Mouse (Mus musculus): ENCODE measurements around the gene Zc3hc1. TPM values are rescaled to one million over a fixed set of nuclear protein-coding genes. Genes with fewer than 3 reads are reported as not detected.

The Zc3hc1 gene
- polyA plus RNA-seq, 2 experiments, result 13.7 to 23.4 TPM

DNA sequence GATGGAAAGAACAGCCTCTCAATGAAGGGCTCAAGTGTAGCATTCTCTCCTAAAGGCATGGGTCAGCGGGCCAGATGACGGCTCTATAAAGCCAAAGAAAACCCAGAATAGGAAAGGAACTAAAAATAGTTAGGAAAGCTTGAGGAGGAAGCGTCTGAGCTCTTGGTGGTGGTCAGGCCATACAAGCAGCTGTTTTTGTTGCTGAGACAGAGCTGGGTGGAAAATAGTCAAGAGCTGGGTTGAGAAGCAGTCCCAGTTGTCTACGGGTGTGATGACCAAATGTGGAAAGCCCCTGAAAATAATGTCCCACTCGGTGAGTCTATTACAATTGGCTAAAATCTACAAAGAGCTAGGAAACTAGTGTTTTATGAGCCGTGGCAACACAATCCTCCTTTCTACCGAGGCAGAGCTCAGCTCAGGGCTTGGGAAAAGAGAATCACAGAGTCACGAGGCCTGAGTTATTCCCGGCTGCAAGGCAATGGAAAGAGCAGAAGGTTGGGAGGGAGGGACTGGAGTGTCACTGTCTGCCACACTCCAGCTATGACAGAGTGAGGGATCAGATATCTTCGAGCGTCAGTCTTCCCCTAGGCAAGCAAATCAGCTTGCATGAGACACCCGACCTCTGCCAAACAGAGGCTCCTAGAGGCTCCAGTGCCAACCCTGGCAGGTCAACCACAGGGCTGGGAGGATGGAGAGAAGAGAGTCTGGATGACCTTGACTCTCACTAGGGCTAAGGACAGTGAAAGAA is 30.9 kb downstream of the Zc3hc1 start:
- Histone ChIP-seq H3K27me3 (ENCODE audit: control insufficient read depth, insufficient read depth, low read length) (no peaks in the 10 kb centered on the region), H3K4me2 (ENCODE audit: low read depth) (no peak overlapping the region), H3K36me3 (replicated peaks; ENCODE audit: control insufficient read depth, insufficient read depth, low read depth) (peaks cover 2% of the 10 kb centered on the region; the same call in 1 of the 2 replicates), H3K4me1 (replicated peaks; ENCODE audit: control insufficient read depth in 2 of 2, insufficient read depth in 2 of 2, low read length in 1 of 2) (no peaks in the 10 kb centered on the region), H3K27ac (no peak overlapping the region), H3K9me3 (ENCODE audit: control insufficient read depth, low read length) (no peaks in the 10 kb centered on the region), H3K4me3 (ENCODE audit: insufficient read depth in 1 of 2, low read depth in 2 of 2, low read length in 2 of 2) (no peak overlapping the region), H3K9ac (replicated peaks) (no peak overlapping the region)
- ATAC-seq (ENCODE audit: insufficient read depth), result no peak
- 55% methylated on average over 12 of the region's 12 CpGs for WGBS (ENCODE audit: insufficient replicate concordance)
- TF ChIP-seq CTCF (IDR thresholded peaks at IDR 0.05; ENCODE audit: low read depth), result no peak
- no peak for TF ChIP-seq EP300 (IDR thresholded peaks at IDR 0.05; ENCODE audit: low read depth)
- DNase-seq (ENCODE audit: low read depth in 3 of 3, low spot score in 3 of 3), result no peak

DNA sequence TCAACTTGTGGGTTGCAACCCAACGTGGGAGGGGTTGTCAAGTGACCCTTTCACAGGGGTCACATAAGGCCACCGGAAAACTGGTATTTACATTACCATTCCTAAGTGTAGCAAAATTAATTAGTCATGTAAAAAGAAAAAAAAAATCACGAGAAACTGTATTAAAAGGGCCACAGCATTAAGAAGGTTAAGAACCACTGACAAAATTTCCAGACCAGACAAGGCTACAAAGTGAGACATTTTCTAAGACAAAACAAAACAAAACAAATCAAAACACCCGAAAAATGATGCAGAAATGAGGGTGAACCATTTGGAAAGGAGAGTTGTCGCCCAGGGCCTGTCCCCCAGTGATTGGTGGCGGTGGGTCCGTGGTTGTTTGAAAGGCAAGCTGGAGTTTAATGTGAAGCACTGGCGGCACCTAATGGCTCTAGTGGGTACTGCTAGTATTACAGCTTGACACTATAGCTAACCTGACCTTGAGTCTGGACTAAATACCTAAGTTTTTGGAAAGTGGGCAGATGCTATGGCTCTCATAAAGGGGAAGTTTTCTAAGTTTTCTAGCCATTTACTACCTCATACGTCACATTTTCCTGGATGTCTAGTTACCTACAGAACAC is 33.2 kb downstream of the Zc3hc1 start:
- Histone ChIP-seq H3K4me3 (ENCODE audit: insufficient read depth in 1 of 2, low read depth in 2 of 2, low read length in 2 of 2) (no peak overlapping the region), H3K9me3 (ENCODE audit: control insufficient read depth, low read length) (no peaks in the 10 kb centered on the region), H3K4me2 (ENCODE audit: low read depth) (no peak overlapping the region), H3K27ac (no peak overlapping the region), H3K27me3 (ENCODE audit: control insufficient read depth, insufficient read depth, low read length) (no peaks in the 10 kb centered on the region), H3K4me1 (replicated peaks; ENCODE audit: control insufficient read depth in 2 of 2, insufficient read depth in 2 of 2, low read length in 1 of 2) (no peaks in the 10 kb centered on the region), H3K9ac (replicated peaks) (no peak overlapping the region), H3K36me3 (replicated peaks; ENCODE audit: control insufficient read depth, insufficient read depth, low read depth) (no peaks in the 10 kb centered on the region)
- WGBS (ENCODE audit: insufficient replicate concordance), result 16% methylated on average over 9 of the region's 9 CpGs
- DNase-seq (ENCODE audit: low read depth in 3 of 3, low spot score in 3 of 3), result peak; percentile 53 to 61 (median 54)
- peak; percentile 57; the same call in 1 of the 2 replicates for ATAC-seq (ENCODE audit: insufficient read depth)
- TF ChIP-seq EP300 (IDR thresholded peaks at IDR 0.05; ENCODE audit: low read depth) (no peak), CTCF (IDR thresholded peaks at IDR 0.05; ENCODE audit: low read depth) (peak; percentile 94)

DNA sequence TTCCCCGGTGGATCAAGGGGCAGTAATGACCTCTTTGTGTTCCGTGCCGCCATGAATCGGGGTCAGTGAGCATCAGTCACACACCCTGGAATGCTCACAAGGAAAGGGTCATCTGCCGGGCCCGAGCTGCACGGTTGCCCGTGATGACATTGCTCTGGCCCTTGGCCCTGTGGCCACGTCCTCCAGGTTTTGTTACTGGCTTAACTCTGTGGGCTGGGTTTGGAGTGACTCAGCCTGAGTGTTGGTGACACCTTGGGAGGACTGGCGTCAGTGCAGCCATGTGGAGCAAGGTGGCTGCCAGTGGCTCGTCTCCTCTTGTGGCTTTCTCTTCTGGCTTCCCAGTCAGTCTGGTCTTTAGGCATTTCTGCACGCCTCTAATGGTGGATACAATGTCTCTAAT is 34.1 kb downstream of the Zc3hc1 start:
- no peak overlapping the region for H3K27ac ChIP-seq
- H3K9ac ChIP-seq (replicated peaks), result no peak overlapping the region
- no peak overlapping the region for H3K4me2 ChIP-seq (ENCODE audit: low read depth)
- ATAC-seq (ENCODE audit: insufficient read depth) (no peak), DNase-seq (ENCODE audit: low read depth in 3 of 3, low spot score in 3 of 3) (no peak)
- 81% methylated on average over 12 of the region's 12 CpGs for WGBS (ENCODE audit: insufficient replicate concordance)
- H3K9me3 ChIP-seq (ENCODE audit: control insufficient read depth, low read length), result no peaks in the 10 kb centered on the region
- no peaks in the 10 kb centered on the region for H3K27me3 ChIP-seq (ENCODE audit: control insufficient read depth, insufficient read depth, low read length)
- H3K4me3 ChIP-seq (ENCODE audit: insufficient read depth in 1 of 2, low read depth in 2 of 2, low read length in 2 of 2), result no peak overlapping the region
- H3K36me3 ChIP-seq (replicated peaks; ENCODE audit: control insufficient read depth, insufficient read depth, low read depth), result no peaks in the 10 kb centered on the region
- no peaks in the 10 kb centered on the region for H3K4me1 ChIP-seq (replicated peaks; ENCODE audit: control insufficient read depth in 2 of 2, insufficient read depth in 2 of 2, low read length in 1 of 2)
- TF ChIP-seq CTCF (IDR thresholded peaks at IDR 0.05; ENCODE audit: low read depth) (peak; percentile 23; the same call in 1 of the 2 replicates), EP300 (IDR thresholded peaks at IDR 0.05; ENCODE audit: low read depth) (no peak)

DNA sequence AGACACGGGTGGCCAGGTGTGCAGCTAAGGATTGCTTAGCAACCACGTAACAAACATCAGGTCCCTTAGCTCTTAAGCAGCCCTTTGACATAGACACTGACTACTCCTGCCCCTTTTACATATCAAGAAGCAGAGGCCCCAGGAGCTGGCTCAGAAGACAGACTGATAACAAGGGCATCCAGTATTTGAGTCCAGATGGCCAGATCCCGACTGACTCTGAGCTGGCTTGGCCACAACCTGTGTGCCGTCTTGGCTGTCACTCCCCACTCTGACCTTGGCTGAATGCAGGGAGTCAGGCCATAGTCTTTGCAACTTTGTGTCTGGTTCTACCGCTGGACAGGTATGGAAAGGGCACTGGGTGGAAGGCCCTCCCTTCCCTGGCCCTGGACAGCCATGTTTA is 34.7 kb downstream of the Zc3hc1 start:
- no peak overlapping the region for H3K9ac ChIP-seq (replicated peaks)
- 0 out of 2 replicates have a peak, but pooled peaks have one; percentile 17 for ATAC-seq (ENCODE audit: insufficient read depth)
- no peak overlapping the region for H3K4me3 ChIP-seq (ENCODE audit: insufficient read depth in 1 of 2, low read depth in 2 of 2, low read length in 2 of 2)
- DNase-seq (ENCODE audit: low read depth in 3 of 3, low spot score in 3 of 3), result no peak
- H3K4me1 ChIP-seq (replicated peaks; ENCODE audit: control insufficient read depth in 2 of 2, insufficient read depth in 2 of 2, low read length in 1 of 2), result no peaks in the 10 kb centered on the region
- H3K4me2 ChIP-seq (ENCODE audit: low read depth), result no peak overlapping the region
- 74% methylated on average over 5 of the region's 5 CpGs for WGBS (ENCODE audit: insufficient replicate concordance)
- no peak for TF ChIP-seq EP300 (IDR thresholded peaks at IDR 0.05; ENCODE audit: low read depth)
- TF ChIP-seq CTCF (IDR thresholded peaks at IDR 0.05; ENCODE audit: low read depth), result no peak
- no peak overlapping the region for H3K27ac ChIP-seq
- H3K27me3 ChIP-seq (ENCODE audit: control insufficient read depth, insufficient read depth, low read length), result no peaks in the 10 kb centered on the region
- no peaks in the 10 kb centered on the region for H3K9me3 ChIP-seq (ENCODE audit: control insufficient read depth, low read length)
- H3K36me3 ChIP-seq (replicated peaks; ENCODE audit: control insufficient read depth, insufficient read depth, low read depth), result no peaks in the 10 kb centered on the region

DNA sequence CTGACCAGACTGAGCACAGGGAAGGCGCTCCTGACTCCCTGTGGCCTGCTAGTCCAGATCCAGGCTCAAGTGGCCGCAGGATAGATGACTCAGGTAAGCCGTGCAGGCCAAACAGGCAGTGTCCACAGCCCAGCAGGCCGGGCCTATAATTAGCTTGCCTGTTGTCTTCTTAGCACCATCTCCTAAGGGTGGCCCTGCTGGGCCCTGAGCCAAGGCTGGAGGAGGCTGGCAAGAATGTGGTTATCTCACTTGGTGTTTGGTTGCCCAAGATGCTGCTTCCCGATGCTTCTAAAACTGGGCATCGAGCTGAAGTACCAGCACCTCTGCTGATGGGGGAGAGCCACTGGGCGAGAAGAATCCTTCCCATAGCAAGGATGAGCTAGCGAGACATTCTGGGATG is 35.1 kb downstream of the Zc3hc1 start:
- no peak overlapping the region for H3K27ac ChIP-seq
- H3K27me3 ChIP-seq (ENCODE audit: control insufficient read depth, insufficient read depth, low read length), result no peaks in the 10 kb centered on the region
- DNase-seq (ENCODE audit: low read depth in 3 of 3, low spot score in 3 of 3), result no peak
- H3K9ac ChIP-seq (replicated peaks), result no peak overlapping the region
- H3K9me3 ChIP-seq (ENCODE audit: control insufficient read depth, low read length), result no peaks in the 10 kb centered on the region
- no peaks in the 10 kb centered on the region for H3K4me1 ChIP-seq (replicated peaks; ENCODE audit: control insufficient read depth in 2 of 2, insufficient read depth in 2 of 2, low read length in 1 of 2)
- TF ChIP-seq EP300 (IDR thresholded peaks at IDR 0.05; ENCODE audit: low read depth), result no peak
- no peak for TF ChIP-seq CTCF (IDR thresholded peaks at IDR 0.05; ENCODE audit: low read depth)
- no peaks in the 10 kb centered on the region for H3K36me3 ChIP-seq (replicated peaks; ENCODE audit: control insufficient read depth, insufficient read depth, low read depth)
- WGBS (ENCODE audit: insufficient replicate concordance), result 71% methylated on average over 8 of the region's 8 CpGs
- no peak for ATAC-seq (ENCODE audit: insufficient read depth)
- H3K4me3 ChIP-seq (ENCODE audit: insufficient read depth in 1 of 2, low read depth in 2 of 2, low read length in 2 of 2), result no peak overlapping the region
- H3K4me2 ChIP-seq (ENCODE audit: low read depth), result no peak overlapping the region
